Mouse (Mus musculus) testis, postnatal 10 days (tissue): ENCODE data around the gene Ccdc88c.

Experiments
- DNase-seq: peaks from one replicate; pipeline ENCODE4 v3.0.0; 2021; ENCODE audit warnings: low spot score

Ccdc88c gene

DNA sequence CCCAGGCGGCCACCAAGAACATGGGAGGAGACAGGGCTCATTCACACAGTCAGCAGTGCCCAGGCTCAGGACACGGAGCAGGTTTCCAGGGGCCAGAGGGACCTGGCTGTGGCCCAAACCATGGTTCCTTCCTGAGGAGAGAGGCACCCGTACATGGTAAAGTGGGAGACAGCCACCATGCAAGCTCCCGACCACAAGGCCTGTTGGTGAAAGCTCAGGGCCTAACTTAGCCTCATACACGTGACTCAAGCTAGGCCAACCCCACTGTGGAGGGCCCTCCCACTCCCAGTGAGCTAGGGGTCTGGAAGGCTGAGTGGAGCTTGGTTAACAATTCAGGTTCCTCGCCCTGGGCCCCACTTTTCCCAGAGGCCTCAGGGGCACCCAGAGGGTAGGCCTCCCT lies 150.9 kb downstream of the Ccdc88c start:
- DNase-seq, result no peak

DNA sequence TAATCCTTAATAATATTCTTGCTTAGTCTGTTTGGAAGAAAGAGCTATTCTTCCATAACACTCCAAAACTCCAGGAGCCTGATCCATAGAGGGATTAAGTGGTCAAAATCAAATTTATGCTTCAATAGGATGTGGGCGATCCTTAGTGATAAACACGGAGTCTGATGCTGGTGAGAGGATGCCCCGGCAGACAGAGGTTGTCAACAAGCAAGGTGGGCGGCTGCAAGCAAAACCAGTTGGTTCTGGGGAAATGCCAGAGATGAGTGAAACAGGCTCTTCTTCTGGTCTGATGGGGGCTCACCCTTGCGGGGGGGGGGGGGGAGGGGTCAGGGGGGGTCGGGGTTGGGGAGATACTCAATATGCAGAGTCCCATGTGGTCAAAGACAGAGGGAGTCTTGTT lies 152.9 kb downstream of the Ccdc88c start:
- no peak for DNase-seq

DNA sequence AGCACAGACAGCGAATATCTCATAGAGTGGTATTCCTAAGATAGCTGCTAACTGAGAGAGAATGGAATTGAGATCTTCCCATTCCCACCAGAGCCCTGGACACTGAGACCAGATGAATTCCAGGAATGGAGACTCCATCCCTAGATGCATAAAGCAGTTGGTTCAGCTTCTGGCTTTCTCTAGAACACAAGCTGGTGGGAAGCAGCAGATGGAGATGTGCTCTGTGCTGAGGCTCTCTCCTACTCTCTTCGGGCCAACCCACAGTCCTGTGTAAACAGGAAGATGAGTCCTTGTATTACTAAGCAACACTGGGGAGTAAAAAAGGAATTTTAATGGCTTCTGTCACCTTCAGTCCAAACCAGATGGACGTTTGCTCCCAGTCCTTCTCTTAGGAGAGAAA lies 153.3 kb downstream of the Ccdc88c start:
- no peak for DNase-seq

DNA sequence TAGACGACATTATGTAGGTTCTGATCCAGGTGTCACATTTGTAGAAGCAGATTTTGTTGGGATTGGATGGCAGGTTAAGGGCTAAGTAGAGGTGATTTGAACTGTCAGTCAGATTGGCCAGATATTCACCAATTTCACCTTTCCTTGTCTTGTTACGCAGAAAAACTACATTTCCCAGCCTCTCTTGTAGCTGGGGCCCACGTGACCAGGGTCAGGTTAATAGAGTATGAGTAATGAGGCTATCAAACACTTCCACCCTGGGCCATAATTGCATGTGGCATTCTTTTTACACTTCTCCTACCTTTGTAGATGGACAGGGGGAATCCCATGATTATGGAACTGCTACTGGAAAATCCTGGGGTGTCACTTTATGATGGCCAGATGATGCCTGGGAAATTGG lies 155.2 kb downstream of the Ccdc88c start:
- DNase-seq, result no peak

DNA sequence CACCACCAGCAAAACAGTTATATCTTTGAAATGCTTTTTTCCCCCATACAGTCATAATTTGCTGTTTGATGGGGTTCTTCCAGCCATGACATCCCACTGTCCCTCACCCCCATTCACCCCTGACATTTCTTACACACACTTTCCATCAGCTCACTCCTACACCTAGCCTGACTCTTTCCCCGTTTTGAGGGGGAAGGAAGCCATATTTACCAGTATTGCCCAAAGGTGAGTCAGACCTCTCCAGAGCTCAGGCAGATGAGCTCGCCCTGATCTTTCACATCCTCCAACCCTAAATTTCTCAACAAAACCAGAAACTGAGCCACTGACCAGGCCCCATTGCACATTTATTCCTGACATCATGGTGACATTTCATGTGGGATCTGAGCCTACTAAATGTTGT lies 157.0 kb downstream of the Ccdc88c start:
- no peak for DNase-seq

DNA sequence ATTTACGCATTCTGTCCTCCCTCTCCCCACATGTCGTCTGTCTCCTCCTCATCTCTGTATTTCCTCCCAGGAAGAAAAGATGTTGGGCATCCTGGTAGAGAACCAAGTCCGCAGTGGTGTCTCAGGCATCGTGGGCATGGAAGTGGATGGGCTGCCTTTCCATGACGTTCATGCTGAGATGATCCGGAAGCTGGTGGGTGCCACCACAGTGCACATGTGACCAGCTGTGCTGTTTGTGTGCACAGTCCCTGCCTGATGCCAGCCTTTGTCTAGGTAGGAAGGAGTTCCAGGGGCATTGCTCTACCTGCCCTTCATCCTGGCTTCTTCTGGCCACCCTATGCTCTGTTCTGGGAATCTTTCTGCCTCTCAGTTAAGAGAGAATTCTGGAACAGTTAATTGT lies 157.6 kb downstream of the Ccdc88c start:
- DNase-seq, result no peak

DNA sequence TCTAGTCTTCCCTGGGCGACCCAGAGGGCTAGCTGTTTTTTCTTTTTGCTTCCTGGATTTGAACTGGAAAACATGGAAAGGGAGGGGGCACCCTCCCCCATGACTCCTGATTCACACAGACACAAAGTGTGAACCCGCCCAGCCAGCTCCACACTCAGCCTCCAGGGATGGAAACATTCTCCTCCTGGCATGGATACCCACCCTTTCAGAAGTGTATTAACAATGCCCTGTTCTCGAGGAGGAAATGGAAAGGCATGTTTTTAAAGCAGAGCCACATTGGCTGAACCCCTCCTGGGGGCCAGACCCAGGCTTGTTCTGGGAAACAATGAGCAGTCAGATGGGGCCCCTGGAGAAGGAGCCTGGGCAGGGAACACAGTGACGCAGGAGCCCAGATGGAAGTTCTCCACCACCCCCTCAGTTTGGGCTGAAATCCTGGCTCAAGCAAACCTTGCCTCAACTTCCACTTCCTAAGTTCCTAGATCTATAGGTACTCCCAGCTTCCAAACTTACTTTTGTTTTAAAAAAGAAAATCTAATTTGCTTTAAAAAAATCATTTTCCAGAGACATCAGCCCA lies 160.7 kb downstream of the Ccdc88c start:
- no peak for DNase-seq

DNA sequence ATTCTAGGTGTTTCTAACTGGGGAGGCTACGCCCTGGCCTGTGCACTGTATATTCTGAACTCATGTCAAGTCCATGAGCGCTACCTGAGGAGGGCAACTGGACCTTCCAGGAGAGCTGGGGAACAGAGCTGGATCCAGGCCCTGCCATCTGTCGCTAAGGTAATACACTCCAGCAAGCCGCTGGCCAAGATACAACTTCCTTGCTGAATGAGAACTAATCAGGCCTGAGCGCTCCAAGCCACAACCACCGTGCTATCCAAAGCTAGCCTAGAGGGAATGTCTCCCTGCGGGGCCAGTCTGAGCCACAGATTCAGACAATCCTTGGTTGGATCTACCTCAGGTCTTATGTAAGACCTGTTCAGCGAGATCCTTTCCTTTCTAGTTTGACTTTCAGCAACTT lies 161.8 kb downstream of the Ccdc88c start:
- no peak for DNase-seq

DNA sequence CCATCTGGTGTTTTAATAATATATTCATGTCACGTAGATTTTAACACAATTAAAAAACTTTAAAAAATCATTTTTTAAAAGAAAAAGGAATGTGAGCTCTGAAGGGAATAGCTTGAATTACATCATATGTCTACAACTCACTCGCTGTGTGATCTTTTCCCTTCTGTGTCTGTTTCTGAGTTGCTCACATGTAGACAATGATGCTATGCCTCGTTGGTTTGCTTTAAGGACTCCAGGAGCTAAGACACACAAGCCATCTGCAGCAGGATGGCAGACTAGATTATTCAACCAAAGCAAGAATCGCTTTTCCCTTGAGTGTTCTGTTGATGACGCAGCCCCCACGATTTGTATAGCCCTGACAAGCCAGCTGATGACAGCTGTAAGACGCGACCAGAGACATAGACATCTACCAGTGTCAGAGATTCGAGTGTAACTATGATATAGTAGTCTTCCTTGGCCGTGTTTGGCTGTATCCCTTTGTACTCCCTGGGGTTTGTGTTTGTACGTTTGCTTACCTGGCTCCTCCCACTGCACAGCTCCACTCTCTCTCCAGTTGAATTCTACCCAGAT lies 163.3 kb downstream of the Ccdc88c start:
- no peak for DNase-seq

DNA sequence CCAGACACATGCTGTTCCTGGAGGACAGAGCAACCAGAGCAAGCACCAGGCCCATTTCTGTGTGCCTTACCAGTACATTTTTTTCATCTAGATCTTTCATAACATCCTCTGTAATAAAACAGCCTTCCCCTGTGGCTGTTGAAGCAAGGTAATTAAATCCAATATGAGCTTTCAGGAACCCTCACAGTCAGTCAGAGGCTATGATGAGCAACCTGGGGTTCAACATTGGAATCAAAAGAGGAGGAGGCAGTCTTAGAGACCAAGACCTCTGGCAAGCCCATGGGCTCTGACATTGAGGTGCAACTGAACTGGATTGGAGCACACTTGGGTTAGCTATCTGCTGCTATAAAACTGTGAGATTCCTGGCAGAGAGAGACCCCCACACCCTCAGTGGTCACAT lies 163.8 kb downstream of the Ccdc88c start:
- no peak for DNase-seq

DNA sequence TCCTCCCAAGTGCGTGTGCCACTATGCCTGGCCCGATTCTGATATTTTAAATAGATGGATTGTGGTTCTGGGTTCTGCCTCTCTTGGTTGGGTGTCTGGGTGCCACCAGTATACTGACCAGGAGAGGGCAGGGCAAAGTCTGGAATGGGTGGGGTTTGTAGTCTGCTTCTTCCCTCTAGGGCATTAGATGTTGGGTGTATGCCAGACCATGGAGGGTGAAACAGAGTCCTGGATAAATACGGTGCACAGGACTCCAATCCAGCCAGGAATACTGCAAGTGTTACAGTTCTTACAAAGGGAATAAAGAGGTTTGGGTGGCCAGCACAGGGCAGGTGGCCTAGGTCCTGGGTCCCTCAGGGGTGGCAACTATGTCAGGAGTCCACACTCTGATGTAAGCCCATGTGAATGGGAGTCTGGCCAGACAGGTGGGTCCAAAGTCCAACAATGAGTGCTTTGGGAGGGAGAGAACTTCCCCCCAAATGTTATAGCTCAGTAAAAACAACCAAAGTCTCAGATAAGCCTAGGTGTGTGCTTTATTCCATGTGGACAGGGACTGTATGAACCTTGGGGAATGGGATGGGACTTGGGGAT lies 165.9 kb downstream of the Ccdc88c start:
- DNase-seq, result no peak

DNA sequence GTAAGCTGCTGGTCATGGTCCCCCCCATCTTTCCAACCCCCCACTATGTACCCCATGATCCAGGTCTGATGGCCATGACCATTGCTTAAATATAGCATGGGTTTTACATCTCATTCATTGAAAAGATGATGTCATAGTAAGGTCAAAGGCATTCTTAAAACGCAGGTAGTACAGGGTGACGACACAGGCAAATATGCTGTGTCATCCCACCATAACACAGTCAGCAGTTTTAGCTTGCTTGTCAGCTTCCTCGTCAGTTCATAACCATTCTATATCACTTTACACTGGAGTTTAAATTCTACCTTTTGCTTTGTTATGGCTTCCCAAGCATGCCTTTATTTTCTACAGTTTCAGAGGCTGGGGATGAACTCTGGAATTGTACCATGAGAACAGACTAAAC lies 166.6 kb downstream of the Ccdc88c start:
- DNase-seq, result no peak
